ENCODE assay signal across 9 mouse cellular contexts in genomic region chr2:107083071-107083885, GRCm38 (mm10). TPM values are rescaled to one million over a fixed set of nuclear protein-coding genes. Genes with fewer than 3 reads are reported as not detected.
DNase-seq lines count a peak whose midpoint lies in the region; ATAC-seq and TF ChIP-seq lines count a peak whose summit lies in the region.
"Had no signal": no experiment of that assay in that cellular context is flagged by ENCODE, and none has a peak within 500 bp of the region (broad histone marks: within the 10 kb centered on the region; RNA-seq: fewer than 3 reads in every experiment).

No protein-coding gene starts in this region.

- no peak overlapping the region for H3K9ac ChIP-seq in neural tube, embryonic 15.5 days (replicated peaks)

- no peaks in the 10 kb centered on the region for H3K36me3 ChIP-seq in neural tube, embryonic 15.5 days

- no peaks in the 10 kb centered on the region for H3K27me3 ChIP-seq in cerebellum, adult 2 months (ENCODE audit: control insufficient read depth, insufficient read depth, low read length)
- H3K27me3 ChIP-seq in neural tube, embryonic 15.5 days (replicated peaks) = no peaks in the 10 kb centered on the region

- TF ChIP-seq POLR2A in cerebellum, adult 2 months (IDR thresholded peaks at IDR 0.05; ENCODE audit: borderline replicate concordance, insufficient read depth, low read length) = no peak

- H3K4me2 ChIP-seq in neural tube, embryonic 15.5 days = peak overlapping the region; percentile 31

- no peaks in the 10 kb centered on the region for H3K4me1 ChIP-seq in cerebellum, adult 2 months (ENCODE audit: control insufficient read depth, insufficient read depth, low read length)
- H3K4me1 ChIP-seq in neural tube, embryonic 15.5 days = peaks cover 6% of the 10 kb centered on the region; the same call in 1 of the 2 replicates

- no peak overlapping the region for H3K4me3 ChIP-seq in cerebellum, adult 2 months (replicated peaks; ENCODE audit: insufficient read depth, low read depth, low read length)
- no peak overlapping the region for H3K4me3 ChIP-seq in neural tube, embryonic 15.5 days (replicated peaks)

- TF ChIP-seq CTCF in cerebellum, adult 2 months (IDR thresholded peaks at IDR 0.05; ENCODE audit: borderline replicate concordance, insufficient read depth, low read depth, low read length) = peak; percentile 39; the same call in 1 of the 2 replicates

- no peak for DNase-seq in cerebellum, adult 2 months
- DNase-seq in cerebellum, adult 9-10 months = no peak
- DNase-seq in thymus, postnatal 4 days = peak; percentile 32
- no peak for DNase-seq in thymus, postnatal 0 days (ENCODE audit: low spot score)
- DNase-seq in left cerebral cortex, adult 18-20 months (ENCODE audit: low spot score in 2 of 2) = peak; percentile 3 to 15
- no peak for DNase-seq in spleen, adult 18-20 months

- no peaks in the 10 kb centered on the region for H3K9me3 ChIP-seq in neural tube, embryonic 15.5 days (replicated peaks)

- no peak overlapping the region for H3K27ac ChIP-seq in cerebellum, adult 2 months (ENCODE audit: insufficient read depth, low read length)
- H3K27ac ChIP-seq in neural tube, embryonic 15.5 days (replicated peaks) = peak overlapping the region; percentile 48

- 47% methylated on average over 14 of the region's 14 CpGs for WGBS in cerebellum, adult 2 months
- 44% methylated on average over 14 of the region's 14 CpGs for WGBS in neural tube, embryonic 15.5 days

- ATAC-seq in granulocyte monocyte progenitor cell, adult 5-6 weeks (replicated peaks; ENCODE audit: poor library complexity, severe bottlenecking) = peak; percentile 71
- ATAC-seq in neural tube, embryonic 15.5 days (ENCODE audit: low FRiP score) = peak; percentile 78

RNA-seq across cellular contexts. Expression of gene Fshb, which starts 23.8 kb away (rescaled TPM):
- polyA plus RNA-seq in cerebellum, adult 2 months (2012; rRNA removed) = not detected in 2 replicates
- polyA plus RNA-seq in thymus, postnatal 0 days (2015; fragmentation: Nextera tagmentation; extraction: Ambion mirVana) = 0.08 TPM in 1 of 2 replicates, not detected in the other
- total RNA-seq in granulocyte monocyte progenitor cell, adult 5-6 weeks (2014; fragmentation: Nextera tagmentation) = not detected in 2 replicates
- total RNA-seq in granulocyte monocyte progenitor cell, adult 5-6 weeks (2017) = not detected in 2 replicates
- not detected for total RNA-seq in left cerebral cortex, adult 18-20 months (2021)
- polyA plus RNA-seq in neural tube, embryonic 15.5 days (2015; fragmentation: Nextera tagmentation; extraction: Ambion mirVana) = not detected in 2 replicates
- polyA plus RNA-seq: lung, embryonic 16.5 days had no signal

Comparison
In these comparisons a context has a peak if more than half of its experiments do, and no peak if none do; other contexts are left out.
1. DNase-seq: peak in thymus, postnatal 4 days (single experiment) and left cerebral cortex, adult 18-20 months (2 of 2); none in cerebellum, adult 2 months (0 of 2), cerebellum, adult 9-10 months (single experiment), thymus, postnatal 0 days (single experiment) and spleen, adult 18-20 months (0 of 2).